Mouse (Mus musculus) spleen, adult 2 months (tissue): Measurements from ENCODE around the gene Nif3l1. TPM values are rescaled to one million over a fixed set of nuclear protein-coding genes. Genes with fewer than 3 reads are reported as not detected.

Experiments
- DNase-seq, 2 experiments: peaks; one replicate each; pipeline versions ENCODE4 v3.0.0 to v3.0.0-alpha.2; 2012 to 2021; ENCODE audit warnings: low spot score in 2 of 2, low read depth in 1 of 2
- H3K27ac ChIP-seq: fragments of 200-500 bp; 2 replicates; pipeline ENCODE4 v1.5.1; 2012; ENCODE audit warnings: low read length, inconsistent platforms; ENCODE audit not compliant: insufficient read depth
- H3K27me3 ChIP-seq: fragments of 200-500 bp; 2 replicates; pipeline ENCODE4 v1.6.1; 2012; ENCODE audit warnings: mild to moderate bottlenecking, moderate library complexity, low read length, inconsistent platforms; ENCODE audit not compliant: control insufficient read depth, insufficient read depth
- H3K36me3 ChIP-seq: fragments of 200-500 bp; 2 replicates; pipeline ENCODE4 v1.6.1; 2012; ENCODE audit warnings: mild to moderate bottlenecking, low read length, inconsistent platforms; ENCODE audit not compliant: control insufficient read depth, insufficient read depth
- H3K4me1 ChIP-seq: fragments of 200-500 bp; 2 replicates; pipeline ENCODE4 v1.6.1; 2011; ENCODE audit warnings: inconsistent platforms; ENCODE audit not compliant: control insufficient read depth, insufficient read depth, insufficient read length
- H3K4me3 ChIP-seq: fragments of 200-500 bp; 2 replicates; pipeline ENCODE4 v1.5.1; 2011; ENCODE audit warnings: mild to moderate bottlenecking, inconsistent platforms; ENCODE audit not compliant: insufficient read depth, insufficient read length; ENCODE audit errors: extremely low read depth
- CTCF ChIP-seq: fragments of 200-500 bp; IDR thresholded peaks from 2 replicates; pipeline ENCODE4 v1.5.1; 2011; ENCODE audit warnings: mild to moderate bottlenecking, inconsistent platforms; ENCODE audit not compliant: insufficient read depth, insufficient read length, insufficient replicate concordance; ENCODE audit errors: extremely low read depth
- POLR2A ChIP-seq: fragments of 200-500 bp; IDR thresholded peaks from 2 replicates; pipeline ENCODE4 v1.6.1; 2011; ENCODE audit warnings: low read depth, low read length, inconsistent platforms
- WGBS: fragments of 180-500 bp; shearing (Covaris S2); methylation state at CpG from one replicate; pipeline ENCODE4 v1.1.7; 2018; 5-methylcytosine and 5-hydroxymethylcytosine counted together
- polyA plus RNA-seq: library from polyadenylated mRNA; depleted of rRNA; stranded (reverse); fragments of >200 nt; gene quantifications from 2 replicates; pipeline ENCODE4 v1.2.3, GENCODE M21; 2012; rRNA removed

Nif3l1 gene
- polyA plus RNA-seq, 1 experiment: 7.5 TPM

DNA sequence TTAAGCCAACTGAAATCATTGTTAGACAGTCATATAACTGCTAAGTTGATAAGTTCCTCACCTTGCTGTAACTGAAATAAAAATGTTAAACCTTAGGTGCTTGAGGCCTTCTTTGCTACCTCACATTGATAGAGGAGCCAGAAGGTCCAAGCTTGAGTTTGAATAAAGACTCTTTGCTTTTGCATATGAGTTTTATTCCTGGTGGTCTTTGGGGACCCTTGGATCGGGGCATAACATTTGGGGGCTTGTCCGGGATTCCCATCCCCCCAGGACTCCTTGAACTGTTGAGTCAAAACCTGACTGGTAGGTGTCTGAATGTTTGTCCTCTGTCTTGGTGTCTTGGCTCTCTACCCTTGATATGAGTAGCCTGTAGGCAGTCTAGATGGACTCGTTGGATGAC is 62.3 kb downstream of the Nif3l1 start:
- Histone ChIP-seq H3K36me3 (no peaks in the 10 kb centered on the region), H3K4me3 (no peak overlapping the region), H3K4me1 (no peaks in the 10 kb centered on the region), H3K27me3 (no peaks in the 10 kb centered on the region), H3K27ac (no peak overlapping the region)
- DNase-seq: no peak
- 93% methylated on average over 3 of the region's 3 CpGs for WGBS
- no peak for TF ChIP-seq POLR2A
- TF ChIP-seq CTCF: no peak

Other genes with a start within 250 kb of the Nif3l1 start
- gene Aox4, start 234.8 kb upstream of the Nif3l1 start, polyA plus RNA-seq: 0.05 TPM in 1 of 2 replicates, not detected in the other
- 0.02 TPM in 1 of 2 replicates, not detected in the other for gene Aox2, start 166.8 kb upstream of the Nif3l1 start, polyA plus RNA-seq
- gene Bzw1, start 52.3 kb upstream of the Nif3l1 start, polyA plus RNA-seq: 12.1 and 13.3 TPM in 2 replicates
- 37.5 and 48.1 TPM in 2 replicates for gene Clk1, start 21.1 kb upstream of the Nif3l1 start, polyA plus RNA-seq
- gene Ppil3, start 335 bp downstream of the Nif3l1 start, polyA plus RNA-seq: 9.4 and 16.9 TPM in 2 replicates
- gene Orc2, start 60.0 kb downstream of the Nif3l1 start, polyA plus RNA-seq: 8.5 and 10.4 TPM in 2 replicates
- gene Fam126b, start 141.2 kb downstream of the Nif3l1 start, polyA plus RNA-seq: 0.67 TPM in 2 replicates
- gene Ndufb3, start 141.2 kb downstream of the Nif3l1 start, polyA plus RNA-seq: 13.8 and 13.9 TPM in 2 replicates